Mouse (Mus musculus) adrenal gland, postnatal 25 days (tissue): ENCODE measurements around the gene Ngly1. TPM values are rescaled to one million over a fixed set of nuclear protein-coding genes. Genes with fewer than 3 reads are reported as not detected.

Experiments used
- DNase-seq: peaks from one replicate; pipeline ENCODE4 v3.0.0; 2021; ENCODE audit warnings: mixed read lengths
- total RNA-seq: library from RNA; stranded (reverse); gene quantifications from 2 replicates; pipeline ENCODE4 v1.2.3, GENCODE M21; 2021

Ngly1 gene
- total RNA-seq, 1 experiment from 2014 or later, result 59.2 TPM

DNA sequence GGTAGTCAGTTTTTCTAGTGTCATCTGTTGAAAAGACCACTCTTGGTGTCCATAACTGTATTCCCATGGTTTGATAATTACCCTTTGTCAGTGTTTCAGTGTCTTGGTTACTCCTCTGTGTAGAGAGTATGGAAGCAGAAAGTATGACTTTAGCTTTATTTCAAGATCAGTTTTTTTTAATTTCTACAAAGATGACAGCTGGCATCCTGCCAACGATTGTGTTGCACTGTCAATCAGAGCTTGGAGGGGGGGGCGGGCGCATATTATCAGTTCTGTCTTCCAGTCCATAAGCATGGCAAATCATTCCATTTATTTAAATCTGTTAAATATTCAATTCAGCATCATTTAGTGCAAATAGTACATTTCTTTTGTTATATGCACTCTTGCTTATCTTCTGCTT is 85.2 kb downstream of the Ngly1 start:
- DNase-seq, result no peak

DNA sequence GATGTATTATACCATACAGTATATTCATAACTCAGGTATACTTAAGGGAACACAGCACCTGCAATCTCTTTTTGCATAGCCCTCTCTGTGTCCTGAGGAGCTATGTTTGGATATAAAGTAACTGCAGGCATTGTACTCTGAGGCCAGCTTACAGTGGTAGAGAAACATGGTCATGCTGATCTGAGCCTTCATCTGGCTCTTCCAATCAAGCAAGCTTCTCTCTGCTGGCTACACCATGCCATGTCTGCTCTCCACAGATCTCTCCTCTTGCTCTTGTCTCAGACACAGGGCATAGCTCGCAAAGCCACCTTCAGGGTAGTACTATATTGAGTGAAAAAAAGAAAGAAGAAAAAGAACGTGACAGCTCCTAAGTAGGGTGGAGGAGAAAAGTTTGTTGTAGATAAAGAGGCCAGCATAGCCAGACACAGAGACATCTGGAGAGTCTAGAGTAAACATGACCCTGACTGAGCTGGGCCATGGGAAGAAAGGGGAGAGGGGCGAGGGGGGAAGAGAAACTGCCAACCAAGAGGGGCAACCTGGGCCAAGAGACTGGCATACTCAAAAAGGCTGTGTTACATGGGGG is 86.8 kb downstream of the Ngly1 start:
- no peak for DNase-seq

DNA sequence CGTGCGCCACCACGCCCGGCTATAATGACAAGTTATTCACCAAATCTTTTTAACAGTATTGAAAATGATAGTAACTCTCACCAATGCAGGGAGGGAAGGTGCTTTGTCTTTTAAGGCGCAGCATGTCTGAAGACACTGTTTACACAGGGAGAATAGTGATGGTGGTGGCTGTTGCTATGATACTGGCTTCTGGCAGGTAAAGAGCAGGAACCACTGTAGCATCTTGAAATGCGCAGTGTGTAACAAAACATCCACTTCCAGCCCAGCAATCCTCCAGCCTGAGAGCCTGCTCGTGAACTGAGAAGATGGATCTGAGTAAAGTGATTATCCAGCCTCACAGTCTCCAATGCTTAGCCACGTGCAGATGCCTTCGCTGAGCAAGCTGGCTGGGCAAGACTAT is 98.4 kb downstream of the Ngly1 start:
- DNase-seq, result no peak

GRCm38 (mm10) chr14:16359704-16360103 is 110.6 kb downstream of the Ngly1 start:
- DNase-seq, result no peak

Other genes starting within 250 kb of the Ngly1 start
- 17.1 and 28.1 TPM in 2 replicates for gene Oxsm, start 528 bp downstream of the Ngly1 start, total RNA-seq
- gene Top2b, start 115.9 kb downstream of the Ngly1 start, total RNA-seq, result 97.3 and 97.4 TPM in 2 replicates